Mouse (Mus musculus): ENCODE measurements around the gene Zdhhc14. TPM values are rescaled to one million over a fixed set of nuclear protein-coding genes. Genes with fewer than 3 reads are reported as not detected.

The Zdhhc14 gene
- polyA plus RNA-seq, 2 experiments from 2014 or later = 0.15 to 0.17 TPM

GRCm38 (mm10) chr17:5675951-5676350, 183.6 kb downstream of the Zdhhc14 start:
- ATAC-seq = no peak

DNA sequence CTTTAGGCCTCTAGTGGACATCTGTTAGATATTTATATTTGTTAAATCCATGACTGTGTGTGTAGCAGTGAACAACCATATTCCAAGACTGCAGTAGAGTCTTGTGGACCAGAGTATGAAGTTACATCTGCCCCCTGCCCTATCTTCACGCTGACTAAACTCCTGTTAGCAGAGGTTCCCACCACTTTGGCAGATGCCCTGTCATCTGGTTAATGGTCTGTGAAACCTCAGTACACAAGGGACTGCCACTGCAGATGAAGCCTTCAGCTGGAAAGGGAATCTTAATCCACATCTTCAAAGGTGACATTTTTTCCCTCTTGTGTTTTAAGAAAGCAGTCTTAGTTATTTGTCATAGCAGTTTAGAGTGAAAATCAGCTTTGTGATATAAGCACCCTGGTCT, 187.0 kb downstream of the Zdhhc14 start:
- no peak for ATAC-seq

DNA sequence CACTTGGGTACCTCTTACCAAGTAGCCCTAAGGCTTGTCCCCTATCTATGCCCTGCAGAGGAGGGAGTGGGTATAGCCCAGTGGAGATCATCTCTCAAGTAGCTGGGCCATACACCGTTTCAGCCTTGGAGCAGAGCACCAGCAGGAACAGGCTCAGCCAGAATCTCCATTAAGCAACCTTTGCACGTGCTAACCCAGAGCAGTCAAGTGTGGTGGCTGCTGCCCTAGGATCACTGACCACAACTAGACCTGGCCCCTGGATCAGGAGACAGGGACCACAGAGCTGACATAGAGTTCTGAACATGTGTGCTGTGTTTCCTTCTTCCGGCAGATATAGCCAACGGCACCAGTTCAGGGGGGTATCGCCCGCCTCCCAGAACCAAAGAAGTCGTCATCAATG, 193.0 kb downstream of the Zdhhc14 start:
- no peak for ATAC-seq

GRCm38 (mm10) chr17:5687810-5688209, 195.5 kb downstream of the Zdhhc14 start:
- ATAC-seq = no peak

DNA sequence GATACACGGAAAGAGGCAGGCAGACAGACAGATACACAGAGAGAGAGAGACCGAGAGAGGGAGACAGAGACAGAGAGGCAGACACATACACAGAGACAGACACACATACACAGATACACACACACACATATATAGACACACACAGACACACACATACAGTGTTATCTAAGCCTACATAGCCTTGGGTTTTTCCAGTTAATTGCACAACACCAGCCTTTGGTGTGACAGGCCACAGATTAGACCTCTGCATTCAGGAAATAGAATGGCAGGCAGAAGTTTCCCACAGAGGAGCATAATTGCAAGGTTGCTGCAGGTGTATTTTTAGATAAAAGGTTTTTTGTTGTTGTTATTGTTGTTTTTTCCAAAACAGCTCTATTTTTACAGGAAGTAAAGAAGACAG, 195.9 kb downstream of the Zdhhc14 start:
- no peak for ATAC-seq

GRCm38 (mm10) chr17:5688669-5689068, 196.3 kb downstream of the Zdhhc14 start:
- ATAC-seq = no peak

GRCm38 (mm10) chr17:5690746-5691535, 198.6 kb downstream of the Zdhhc14 start:
- no peak for ATAC-seq

GRCm38 (mm10) chr17:5692661-5693060, 200.3 kb downstream of the Zdhhc14 start:
- ATAC-seq = no peak

DNA sequence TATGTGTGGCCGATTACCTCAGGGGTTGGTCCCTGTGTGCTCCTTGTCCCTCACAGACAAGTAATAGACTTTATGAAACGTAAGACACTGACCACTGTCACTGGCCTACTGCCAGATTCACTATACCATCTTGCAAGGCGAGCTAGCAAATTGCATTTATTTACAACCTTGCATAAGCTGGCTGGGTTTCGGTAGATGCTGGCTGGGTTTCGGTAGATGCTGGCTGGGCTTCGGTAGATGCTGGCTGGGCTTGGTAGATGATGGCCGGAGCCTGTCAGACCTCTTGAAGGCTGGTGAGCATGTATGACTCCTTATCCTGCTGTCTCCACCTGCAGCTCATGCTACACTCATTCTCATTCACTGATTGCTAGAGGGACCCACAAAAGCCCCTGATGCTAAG, 200.9 kb downstream of the Zdhhc14 start:
- no peak for ATAC-seq

- no peak for ATAC-seq
Observed at GRCm38 (mm10) chr17:5698447-5699096, 206.2 kb downstream of the Zdhhc14 start.

DNA sequence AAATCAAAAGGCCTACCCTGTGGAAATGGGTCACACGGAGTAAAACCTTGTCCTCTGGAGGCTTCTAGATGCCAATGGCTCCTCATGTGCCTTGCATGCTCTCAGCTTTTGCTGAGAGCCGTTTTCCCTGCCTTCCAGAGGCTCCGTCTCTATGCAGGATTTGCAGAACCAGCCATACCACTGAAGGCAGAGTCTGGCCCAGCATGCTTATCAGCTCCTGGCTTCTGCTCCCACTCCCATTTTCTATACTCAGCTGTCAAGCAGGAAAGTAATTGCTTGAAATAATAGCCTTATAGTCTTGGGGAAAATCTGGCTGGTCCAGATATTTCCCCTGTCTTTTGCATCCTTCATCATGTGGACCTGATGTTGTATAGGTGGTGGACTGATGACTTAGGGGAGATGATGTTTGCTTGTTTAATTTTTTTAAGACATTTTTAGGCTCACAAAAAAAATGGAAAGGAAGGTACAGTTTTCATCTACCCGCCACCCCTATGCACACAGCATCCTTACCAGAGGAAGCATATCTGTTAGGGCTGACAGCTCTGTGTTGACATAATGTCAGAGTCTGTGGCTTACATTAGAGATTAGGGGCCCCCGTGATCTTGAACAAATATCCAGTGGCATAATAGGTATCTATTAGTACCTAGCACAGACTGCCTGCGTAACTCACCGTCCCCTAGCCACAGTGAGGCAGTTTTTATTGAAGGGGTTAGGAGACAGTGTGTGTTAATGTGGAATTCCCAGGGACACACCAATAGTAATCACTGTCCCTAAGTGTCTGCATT, 218.2 kb downstream of the Zdhhc14 start:
- no peak for ATAC-seq

DNA sequence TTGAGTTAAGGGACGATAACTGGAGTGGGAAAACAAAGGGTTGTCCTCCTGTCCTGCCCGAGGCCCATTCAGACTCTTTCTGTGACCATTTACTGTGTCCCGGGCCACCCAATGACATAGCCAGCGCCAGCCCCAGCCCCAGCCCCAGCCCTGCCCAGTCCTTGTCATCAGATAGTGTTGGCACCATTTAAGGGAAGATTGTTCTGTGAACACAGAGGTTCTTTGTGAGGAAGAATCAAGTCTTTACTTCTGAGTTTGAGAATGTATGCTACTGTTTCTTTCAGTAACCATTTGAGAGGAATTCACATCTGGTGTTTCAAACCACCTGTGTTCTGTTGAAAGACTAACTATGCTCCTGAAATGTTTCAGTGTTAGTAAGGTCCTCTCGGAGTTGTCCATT, 219.5 kb downstream of the Zdhhc14 start:
- no peak for ATAC-seq

DNA sequence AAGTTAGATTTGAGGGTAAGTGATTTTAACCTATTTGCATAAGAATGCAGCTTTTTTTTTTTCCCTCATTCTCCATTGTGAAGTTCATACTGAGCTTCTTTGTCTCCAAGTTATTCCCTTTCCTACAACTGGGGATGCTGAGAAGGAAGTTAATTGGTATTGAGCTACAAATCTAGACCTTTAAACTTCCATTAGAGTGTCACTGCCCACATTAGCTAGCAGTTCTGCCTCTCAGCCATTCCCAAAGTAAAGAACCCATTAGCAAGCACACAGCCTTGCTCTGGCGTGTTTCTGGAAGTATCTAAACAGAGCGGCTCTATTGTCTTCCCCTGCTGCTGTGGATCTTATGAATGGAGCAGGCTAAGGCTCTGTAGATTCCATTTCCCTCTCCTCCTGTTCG, 220.8 kb downstream of the Zdhhc14 start:
- ATAC-seq = no peak

GRCm38 (mm10) chr17:5716912-5717311, 224.6 kb downstream of the Zdhhc14 start:
- no peak for ATAC-seq

DNA sequence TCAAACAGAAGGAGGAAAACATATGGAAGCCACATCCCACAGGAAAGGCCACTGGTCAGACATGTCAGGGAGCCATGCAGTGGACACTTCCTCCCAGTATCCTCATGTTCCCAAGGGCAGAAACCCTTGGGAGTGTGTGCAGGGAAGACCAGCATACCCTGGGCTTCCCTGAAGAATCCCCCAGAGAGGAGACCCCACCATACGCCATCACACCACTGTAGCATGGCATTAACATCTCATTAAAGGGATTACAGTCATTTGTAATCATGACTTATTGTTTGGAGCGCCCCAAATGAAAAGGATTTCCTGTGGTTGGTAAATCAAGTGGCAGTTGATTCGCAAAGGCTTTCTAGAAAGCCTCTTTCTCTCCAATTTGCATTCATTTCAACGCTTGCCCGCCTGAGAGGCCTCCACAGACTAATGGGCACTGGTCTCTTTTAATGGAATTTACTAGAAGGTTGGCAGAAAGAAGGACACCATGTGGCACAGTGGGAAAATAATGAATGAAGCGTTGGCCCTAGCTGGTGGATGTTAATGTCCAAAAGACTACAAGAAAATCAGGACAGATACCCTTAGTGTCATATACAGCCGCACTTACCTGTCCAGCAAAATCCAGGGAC, 226.5 kb downstream of the Zdhhc14 start:
- no peak for ATAC-seq

- ATAC-seq = no peak
Observed at GRCm38 (mm10) chr17:5722802-5723201, 230.4 kb downstream of the Zdhhc14 start.

- ATAC-seq = no peak
Observed at GRCm38 (mm10) chr17:5723601-5724189, 231.3 kb downstream of the Zdhhc14 start.

DNA sequence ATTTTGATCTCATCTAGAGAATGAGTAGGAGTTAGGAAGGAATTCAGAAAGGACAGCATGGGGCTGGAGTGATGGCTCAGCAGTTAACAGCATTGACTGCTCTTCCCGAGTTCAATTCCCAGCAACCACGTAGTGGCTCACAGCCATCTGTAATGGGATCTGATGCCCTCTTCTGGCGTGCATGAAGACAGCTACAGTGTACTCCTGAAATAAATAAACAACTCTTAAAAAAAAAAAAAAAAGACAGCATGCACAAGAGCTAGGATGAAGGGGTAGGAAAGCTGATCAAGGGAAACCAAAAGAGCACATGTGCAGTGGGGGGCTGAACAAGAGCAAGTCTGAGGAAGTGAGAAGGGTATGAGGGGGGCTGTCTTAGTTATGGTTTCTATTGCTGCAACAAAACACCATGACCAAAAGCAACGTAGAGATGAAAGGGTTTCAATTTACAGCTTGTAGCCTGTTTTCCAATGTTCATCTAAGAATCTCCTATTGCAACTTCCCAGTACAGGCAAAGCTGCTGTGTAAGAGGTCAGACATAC, 237.3 kb downstream of the Zdhhc14 start:
- ATAC-seq = no peak

DNA sequence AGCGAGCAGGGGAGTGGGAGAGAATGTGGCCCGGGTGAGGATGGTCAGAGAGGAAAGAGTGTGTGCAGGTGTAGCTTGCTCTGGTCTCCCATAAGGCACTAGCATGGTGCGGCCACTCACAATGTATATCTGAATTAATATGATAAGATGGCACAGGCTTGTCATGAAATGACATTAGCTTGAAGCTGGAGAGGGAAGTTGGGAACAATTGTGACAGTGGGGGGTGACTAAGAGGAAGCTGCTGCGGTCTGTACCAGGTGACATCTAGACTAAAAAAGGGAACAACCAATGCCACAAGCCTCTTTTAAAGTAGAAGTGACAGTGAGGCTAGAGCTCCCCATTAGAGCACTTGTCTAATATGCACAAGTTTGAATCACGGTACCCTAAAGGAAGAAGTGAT, 238.2 kb downstream of the Zdhhc14 start:
- ATAC-seq = no peak

- ATAC-seq = peak; percentile 61
Observed at GRCm38 (mm10) chr17:5733400-5733799, 241.0 kb downstream of the Zdhhc14 start.

- ATAC-seq = no peak
Observed at GRCm38 (mm10) chr17:5741061-5741460, 248.7 kb downstream of the Zdhhc14 start.

DNA sequence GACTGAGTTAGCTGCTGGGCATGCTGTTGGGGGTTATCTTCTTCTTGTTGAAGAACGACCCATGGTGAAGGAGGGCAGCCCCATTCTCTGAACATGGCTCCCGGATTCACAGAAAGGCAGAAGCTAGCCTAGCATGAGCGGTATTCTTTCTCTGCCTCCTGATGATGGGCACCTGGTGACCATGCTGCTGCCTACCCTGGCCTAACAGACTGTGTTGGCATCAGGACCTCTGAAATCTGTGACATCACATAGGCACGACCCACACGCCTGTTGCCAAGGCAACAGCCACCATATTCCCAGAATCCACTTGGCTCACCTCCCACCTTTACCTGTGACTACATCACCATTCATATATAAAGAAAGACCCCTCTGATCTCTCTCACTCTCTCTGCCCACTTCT, 251.7 kb downstream of the Zdhhc14 start:
- ATAC-seq = no peak

Measured in activated CD4-positive, CD25-positive, alpha-beta regulatory T cell, adult 4 months (primary cell).